Mouse (Mus musculus) midbrain, embryonic 15.5 days (tissue): Measurements from ENCODE around the gene Artn. TPM values are rescaled to one million over a fixed set of nuclear protein-coding genes. Genes with fewer than 3 reads are reported as not detected.

Experiments
- ATAC-seq: fragments of 200-750 bp; cut with Nextera tagmentation; replicated peaks from 2 replicates; pipeline ENCODE4 v1.8.0; 2017; ENCODE audit warnings: moderate TSS enrichment
- H3K27ac ChIP-seq: fragments of 300-500 bp; sonication (generic); 2 replicates; pipeline ENCODE4 v1.5.1; 2015; ENCODE audit warnings: mild to moderate bottlenecking, inconsistent platforms
- H3K27me3 ChIP-seq: fragments of 300-500 bp; sonication (generic); replicated peaks from 2 replicates; pipeline ENCODE4 v1.6.1; 2015; ENCODE audit warnings: inconsistent platforms
- H3K36me3 ChIP-seq: fragments of 300-500 bp; sonication (generic); replicated peaks from 2 replicates; pipeline ENCODE4 v1.6.1; 2015; ENCODE audit warnings: inconsistent platforms
- H3K4me1 ChIP-seq: fragments of 300-500 bp; sonication (generic); 2 replicates; pipeline ENCODE4 v1.6.1; 2015; ENCODE audit warnings: inconsistent platforms
- H3K4me2 ChIP-seq: fragments of 300-500 bp; sonication (generic); 2 replicates; pipeline ENCODE4 v1.6.1; 2015; ENCODE audit warnings: inconsistent platforms, mild to moderate bottlenecking, moderate library complexity
- H3K4me3 ChIP-seq: fragments of 300-500 bp; sonication (generic); 2 replicates; pipeline ENCODE4 v1.5.1; 2015; ENCODE audit warnings: mild to moderate bottlenecking, inconsistent platforms
- H3K9ac ChIP-seq: fragments of 300-500 bp; sonication (generic); 2 replicates; pipeline ENCODE4 v1.6.1; 2015; ENCODE audit warnings: mild to moderate bottlenecking, inconsistent platforms
- H3K9me3 ChIP-seq: fragments of 300-500 bp; sonication (generic); 2 replicates; pipeline ENCODE4 v1.6.1; 2016; ENCODE audit warnings: inconsistent platforms
- WGBS: fragments of 180-500 bp; shearing (Covaris S2); methylation state at CpG from one replicate; pipeline ENCODE4 v1.1.7; 2015; ENCODE audit warnings: mixed read lengths; 5-methylcytosine and 5-hydroxymethylcytosine counted together
- polyA plus RNA-seq: library from polyadenylated mRNA; unstranded; fragments of >200 nt; fragmentation: Nextera tagmentation; extraction: Ambion mirVana; gene quantifications from 2 replicates; pipeline ENCODE4 v1.2.1, GENCODE M21; 2015

The Artn gene
- polyA plus RNA-seq, 1 experiment from 2014 or later: 0.45 TPM

- Histone ChIP-seq H3K36me3 (no peaks in the 10 kb centered on the region), H3K4me2 (no peak overlapping the region), H3K9ac (no peak overlapping the region), H3K9me3 (no peaks in the 10 kb centered on the region), H3K4me1 (no peaks in the 10 kb centered on the region), H3K27ac (no peak overlapping the region), H3K4me3 (no peak overlapping the region), H3K27me3 (no peaks in the 10 kb centered on the region)
- WGBS: 93% methylated on average over 5 of the region's 5 CpGs
- no peak for ATAC-seq
These were observed 7.4 kb upstream of the Artn start for GRCm38 (mm10) chr4:117936964-117937363.

- H3K27me3 ChIP-seq: peaks cover 15% of the 10 kb centered on the region
- H3K36me3 ChIP-seq: no peaks in the 10 kb centered on the region
- H3K4me1 ChIP-seq: peaks cover 7% of the 10 kb centered on the region
- H3K4me2 ChIP-seq: no peak overlapping the region
- no peaks in the 10 kb centered on the region for H3K9me3 ChIP-seq
- no peak for ATAC-seq
- WGBS: 90% methylated on average over 4 of the region's 4 CpGs
- no peak overlapping the region for H3K27ac ChIP-seq
- no peak overlapping the region for H3K9ac ChIP-seq
- no peak overlapping the region for H3K4me3 ChIP-seq
These were observed 4.5 kb upstream of the Artn start for GRCm38 (mm10) chr4:117934081-117934480.

GRCm38 (mm10) chr4:117933248-117933647 lies 3.7 kb upstream of the Artn start:
- 84% methylated on average over 5 of the region's 5 CpGs for WGBS
- Histone ChIP-seq H3K9me3 (no peaks in the 10 kb centered on the region), H3K4me1 (peaks cover 16% of the 10 kb centered on the region), H3K36me3 (no peaks in the 10 kb centered on the region), H3K9ac (no peak overlapping the region), H3K4me2 (no peak overlapping the region), H3K27me3 (peaks cover 23% of the 10 kb centered on the region), H3K4me3 (no peak overlapping the region), H3K27ac (no peak overlapping the region)
- no peak for ATAC-seq

- H3K36me3 ChIP-seq: no peaks in the 10 kb centered on the region
- ATAC-seq: peak; percentile 10; the same call in 1 of the 2 replicates
- H3K9me3 ChIP-seq: no peaks in the 10 kb centered on the region
- peaks cover 49% of the 10 kb centered on the region for H3K27me3 ChIP-seq
- H3K4me3 ChIP-seq: peak overlapping the region; percentile 23; the same call in 1 of the 2 replicates
- H3K9ac ChIP-seq: no peak overlapping the region
- WGBS: 2% methylated on average over 13 of the region's 13 CpGs
- peak overlapping the region; percentile 48 for H3K4me2 ChIP-seq
- peaks cover 32% of the 10 kb centered on the region for H3K4me1 ChIP-seq
- H3K27ac ChIP-seq: no peak overlapping the region
These were observed 793 bp downstream of the Artn start for GRCm38 (mm10) chr4:117928699-117929241.

- H3K9me3 ChIP-seq: no peaks in the 10 kb centered on the region
- no peak overlapping the region for H3K27ac ChIP-seq
- H3K36me3 ChIP-seq: no peaks in the 10 kb centered on the region
- no peak overlapping the region; the same call in 1 of the 2 replicates for H3K4me3 ChIP-seq
- H3K4me1 ChIP-seq: peaks cover 32% of the 10 kb centered on the region
- H3K9ac ChIP-seq: no peak overlapping the region
- no peak overlapping the region for H3K4me2 ChIP-seq
- WGBS: 7% methylated on average over 6 of the region's 6 CpGs
- 0 out of 2 replicates have a peak, but pooled peaks have one; percentile 19 for ATAC-seq
- H3K27me3 ChIP-seq: peaks cover 49% of the 10 kb centered on the region
These were observed 1.3 kb downstream of the Artn start for GRCm38 (mm10) chr4:117928234-117928633.

GRCm38 (mm10) chr4:117926545-117927482 lies 2.7 kb downstream of the Artn start:
- H3K4me3 ChIP-seq: peak overlapping the region; percentile 41

GRCm38 (mm10) chr4:117924916-117925315 lies 4.6 kb downstream of the Artn start:
- no peak overlapping the region for H3K4me3 ChIP-seq
- ATAC-seq: no peak

More at GRCm38 (mm10) chr4:117926545-117927482, 2.7 kb downstream of the Artn start:
- Histone ChIP-seq H3K27me3 (peaks cover 49% of the 10 kb centered on the region), H3K4me1 (peaks cover 32% of the 10 kb centered on the region), H3K27ac (no peak overlapping the region; the same call in 1 of the 2 replicates), H3K4me2 (peak overlapping the region; percentile 91), H3K9ac (peak overlapping the region; percentile 54), H3K36me3 (no peaks in the 10 kb centered on the region), H3K9me3 (no peaks in the 10 kb centered on the region)
- peak; percentile 80 for ATAC-seq
- 1% methylated on average over 71 of the region's 71 CpGs for WGBS

GRCm38 (mm10) chr4:117923450-117923849 lies 6.1 kb downstream of the Artn start:
- Histone ChIP-seq H3K9me3 (no peaks in the 10 kb centered on the region), H3K36me3 (no peaks in the 10 kb centered on the region), H3K9ac (no peak overlapping the region), H3K27me3 (peaks cover 29% of the 10 kb centered on the region), H3K4me2 (no peak overlapping the region), H3K4me3 (no peak overlapping the region), H3K27ac (no peak overlapping the region), H3K4me1 (peaks cover 18% of the 10 kb centered on the region)
- ATAC-seq: no peak
- WGBS: 58% methylated on average over 2 of the region's 2 CpGs

More at GRCm38 (mm10) chr4:117924916-117925315, 4.6 kb downstream of the Artn start:
- no peaks in the 10 kb centered on the region for H3K9me3 ChIP-seq
- 58% methylated on average over 5 of the region's 6 CpGs for WGBS
- peaks cover 32% of the 10 kb centered on the region for H3K4me1 ChIP-seq
- no peak overlapping the region for H3K9ac ChIP-seq
- H3K36me3 ChIP-seq: no peaks in the 10 kb centered on the region
- H3K4me2 ChIP-seq: no peak overlapping the region
- H3K27me3 ChIP-seq: peaks cover 43% of the 10 kb centered on the region
- H3K27ac ChIP-seq: no peak overlapping the region

- no peaks in the 10 kb centered on the region for H3K36me3 ChIP-seq
- no peak for ATAC-seq
- H3K4me3 ChIP-seq: no peak overlapping the region
- H3K9me3 ChIP-seq: no peaks in the 10 kb centered on the region
- H3K4me2 ChIP-seq: no peak overlapping the region
- H3K9ac ChIP-seq: no peak overlapping the region
- H3K27ac ChIP-seq: no peak overlapping the region
- 88% methylated on average over 2 of the region's 2 CpGs for WGBS
- peaks cover 1% of the 10 kb centered on the region; the same call in 1 of the 2 replicates for H3K4me1 ChIP-seq
- peaks cover 14% of the 10 kb centered on the region for H3K27me3 ChIP-seq
These were observed 8.2 kb downstream of the Artn start for GRCm38 (mm10) chr4:117921358-117921757.

GRCm38 (mm10) chr4:117918762-117919161 lies 10.8 kb downstream of the Artn start:
- WGBS: 90% methylated on average over 5 of the region's 5 CpGs
- no peaks in the 10 kb centered on the region for H3K36me3 ChIP-seq
- H3K27ac ChIP-seq: no peak overlapping the region
- H3K4me1 ChIP-seq: peaks cover 12% of the 10 kb centered on the region
- ATAC-seq: no peak
- no peaks in the 10 kb centered on the region for H3K9me3 ChIP-seq
- H3K9ac ChIP-seq: no peak overlapping the region
- no peaks in the 10 kb centered on the region; the same call in 1 of the 2 replicates for H3K27me3 ChIP-seq
- no peak overlapping the region for H3K4me2 ChIP-seq
- no peak overlapping the region for H3K4me3 ChIP-seq

- H3K4me1 ChIP-seq: peaks cover 17% of the 10 kb centered on the region
- H3K9ac ChIP-seq: no peak overlapping the region
- H3K4me3 ChIP-seq: no peak overlapping the region
- 63% methylated on average over 3 of the region's 3 CpGs for WGBS
- H3K27me3 ChIP-seq: no peaks in the 10 kb centered on the region
- no peak overlapping the region for H3K4me2 ChIP-seq
- no peak overlapping the region for H3K27ac ChIP-seq
- H3K9me3 ChIP-seq: no peaks in the 10 kb centered on the region
- H3K36me3 ChIP-seq: no peaks in the 10 kb centered on the region
- ATAC-seq: no peak
These were observed 11.3 kb downstream of the Artn start for GRCm38 (mm10) chr4:117918261-117918660.

- Histone ChIP-seq H3K27ac (no peak overlapping the region), H3K9me3 (no peaks in the 10 kb centered on the region), H3K27me3 (no peaks in the 10 kb centered on the region), H3K4me3 (no peak overlapping the region), H3K4me1 (peaks cover 21% of the 10 kb centered on the region), H3K9ac (no peak overlapping the region), H3K4me2 (no peak overlapping the region), H3K36me3 (no peaks in the 10 kb centered on the region)
- ATAC-seq: no peak
- 96% methylated on average over 4 of the region's 4 CpGs for WGBS
These were observed 11.7 kb downstream of the Artn start for GRCm38 (mm10) chr4:117917847-117918246.
